Mouse (Mus musculus) left cerebral cortex, postnatal 14 days (tissue): ENCODE results near the gene Nfib. TPM values are rescaled to one million over a fixed set of nuclear protein-coding genes. Genes with fewer than 3 reads are reported as not detected.

ENCODE experiments used
- DNase-seq, 2 experiments: peaks; one replicate each; pipeline ENCODE4 v3.0.0; 2021 to 2022; ENCODE audit warnings: low spot score in 2 of 2, mixed read lengths in 1 of 2
- intact Hi-C: fragments of 180-260 bp; cut with DNase I; formaldehyde crosslinking; loops from one replicate; pipeline ENCODE4 v1.15.1; 2025
- total RNA-seq, 2 experiments: library from RNA; stranded (reverse); gene quantifications; 2 replicates each; pipeline ENCODE4 v1.2.3; 2021

Gene Nfib
- total RNA-seq, 2 experiments from 2014 or later, result 94.4 to 100 TPM

- DNase-seq, result no peak
- intact Hi-C loops, result no loop called here
These were observed 337.3 kb downstream of the Nfib start for GRCm38 (mm10) chr4:82368091-82368775.

- DNase-seq, result no peak
- intact Hi-C loops, result no loop called here
These were observed 340.7 kb downstream of the Nfib start for GRCm38 (mm10) chr4:82364696-82365385.

DNA sequence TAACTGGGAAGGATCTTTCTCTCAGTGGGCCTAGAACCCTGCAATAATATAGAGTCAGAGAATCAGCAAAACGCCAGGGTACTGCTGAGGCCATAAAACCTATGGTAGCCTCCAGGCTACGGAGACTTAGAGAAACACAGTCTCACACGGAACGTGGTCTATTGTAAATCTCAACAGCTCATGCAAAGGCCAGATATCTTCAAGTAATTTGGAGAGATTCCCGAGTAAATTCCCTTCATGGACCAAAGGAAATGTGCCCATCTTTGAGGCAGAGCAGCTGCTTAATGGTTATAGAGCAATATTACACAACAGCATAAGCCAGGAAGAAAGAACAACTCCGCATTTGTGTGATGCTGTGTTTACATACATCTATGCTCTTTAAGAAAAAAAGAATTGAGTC, 341.6 kb downstream of the Nfib start:
- DNase-seq, result no peak
- intact Hi-C loops, result no loop called here

DNA sequence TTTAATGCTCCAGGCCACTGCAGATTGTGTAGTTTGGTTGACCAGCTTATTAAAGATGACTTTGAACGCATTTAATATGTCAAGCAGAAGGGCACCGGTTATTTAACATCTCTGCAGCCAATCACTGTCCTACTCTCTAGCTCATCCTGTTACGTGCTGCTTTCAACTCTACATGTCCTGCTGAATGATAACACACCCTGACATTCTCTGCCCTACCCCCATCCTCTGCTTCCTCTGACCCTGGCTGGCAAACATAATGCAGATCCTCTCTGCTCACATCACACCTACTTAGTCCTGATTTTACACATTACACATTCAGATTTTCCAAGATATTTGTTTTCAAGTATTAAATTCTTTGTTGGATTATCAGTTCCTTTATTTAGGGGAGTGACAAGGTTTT, 343.3 kb downstream of the Nfib start:
- DNase-seq, result no peak
- intact Hi-C loops, result no loop called here

- intact Hi-C loops, result no loop called here
- DNase-seq, result no peak
These were observed 345.5 kb downstream of the Nfib start for GRCm38 (mm10) chr4:82360081-82360511.

GRCm38 (mm10) chr4:82359110-82359509, 346.4 kb downstream of the Nfib start:
- intact Hi-C loops, result no loop called here

GRCm38 (mm10) chr4:82349006-82349405, 356.5 kb downstream of the Nfib start:
- no peak for DNase-seq
- intact Hi-C loops, result no loop called here

More at GRCm38 (mm10) chr4:82359110-82359509, 346.4 kb downstream of the Nfib start:
- DNase-seq, result no peak

DNA sequence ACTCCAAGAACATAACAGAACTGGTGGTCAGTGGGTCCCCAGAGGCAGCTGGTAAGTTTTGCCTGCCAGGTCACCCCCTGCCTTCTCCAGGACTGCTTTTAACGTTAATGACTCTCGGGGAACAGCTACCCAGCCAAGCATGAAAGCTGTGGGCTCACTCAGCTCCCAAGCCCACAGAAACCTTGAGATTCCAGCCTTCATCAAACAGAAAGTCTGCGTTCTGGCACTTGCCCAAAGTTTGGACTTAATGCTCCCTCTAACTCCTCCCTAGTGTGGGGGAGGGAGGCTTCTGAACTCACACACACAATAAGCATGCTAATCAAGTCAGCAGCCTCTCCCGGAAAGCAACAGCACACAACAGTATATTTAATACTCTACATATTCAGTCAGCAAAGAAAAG, 360.8 kb downstream of the Nfib start:
- peak; percentile 27 to 31 for DNase-seq
- intact Hi-C loops, result no loop called here

GRCm38 (mm10) chr4:82344224-82344623, 361.3 kb downstream of the Nfib start:
- intact Hi-C loops, result no loop called here

DNA sequence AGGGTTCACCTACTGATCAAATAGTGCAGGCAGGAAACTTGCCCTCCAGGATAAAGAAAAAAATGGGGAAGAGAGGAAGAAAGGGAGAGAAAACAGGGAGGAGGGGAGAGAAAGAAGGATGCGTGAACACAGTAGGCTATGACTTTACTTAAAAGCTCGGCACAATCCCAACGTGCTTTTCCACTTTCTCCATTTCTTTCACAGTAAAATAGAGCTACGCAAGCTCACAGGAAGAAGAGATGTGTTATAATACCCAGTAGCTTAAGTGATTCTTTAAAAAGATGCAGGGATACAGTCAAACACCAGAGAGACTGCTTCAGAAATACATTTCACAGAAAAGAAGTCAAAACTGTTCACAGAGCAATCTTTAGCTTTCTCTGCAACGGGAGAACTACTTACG, 366.6 kb downstream of the Nfib start:
- intact Hi-C loops, result no loop called here
- peak in 1 of 2 experiments; percentile 17 for DNase-seq

More at GRCm38 (mm10) chr4:82344224-82344623, 361.3 kb downstream of the Nfib start:
- DNase-seq, result no peak

GRCm38 (mm10) chr4:82338481-82338880, 367.1 kb downstream of the Nfib start:
- no peak for DNase-seq
- intact Hi-C loops, result no loop called here

- no peak for DNase-seq
- intact Hi-C loops, result no loop called here
These were observed 368.6 kb downstream of the Nfib start for GRCm38 (mm10) chr4:82336951-82337381.

DNA sequence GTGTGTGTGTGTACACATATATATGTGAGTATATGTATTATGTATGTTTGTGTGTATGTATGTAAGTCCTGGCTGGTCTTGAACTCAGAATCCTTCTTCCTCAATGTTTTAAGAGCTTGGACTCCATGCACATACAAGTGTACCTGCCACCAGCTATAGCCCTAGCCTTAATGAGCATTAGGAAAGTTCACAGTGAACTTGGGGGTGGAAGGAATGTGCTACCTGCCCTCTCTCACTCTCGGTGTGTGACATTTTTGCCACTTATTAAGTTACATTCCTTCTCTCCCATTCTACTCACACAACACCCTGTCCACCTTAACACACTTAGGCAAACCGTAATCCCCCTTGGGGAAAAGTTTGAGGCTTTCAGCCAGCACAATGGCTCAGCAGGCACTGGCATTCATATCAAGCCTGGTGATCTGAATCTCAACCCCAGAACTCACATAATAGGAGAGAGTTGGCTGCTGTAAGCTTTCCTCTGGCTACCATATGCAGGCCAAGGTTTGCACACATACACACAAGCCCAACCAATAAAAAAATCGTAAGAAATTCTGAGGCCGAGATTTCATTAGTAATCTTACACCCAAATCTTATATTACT, 370.2 kb downstream of the Nfib start:
- intact Hi-C loops, result no loop called here
- DNase-seq, result no peak

DNA sequence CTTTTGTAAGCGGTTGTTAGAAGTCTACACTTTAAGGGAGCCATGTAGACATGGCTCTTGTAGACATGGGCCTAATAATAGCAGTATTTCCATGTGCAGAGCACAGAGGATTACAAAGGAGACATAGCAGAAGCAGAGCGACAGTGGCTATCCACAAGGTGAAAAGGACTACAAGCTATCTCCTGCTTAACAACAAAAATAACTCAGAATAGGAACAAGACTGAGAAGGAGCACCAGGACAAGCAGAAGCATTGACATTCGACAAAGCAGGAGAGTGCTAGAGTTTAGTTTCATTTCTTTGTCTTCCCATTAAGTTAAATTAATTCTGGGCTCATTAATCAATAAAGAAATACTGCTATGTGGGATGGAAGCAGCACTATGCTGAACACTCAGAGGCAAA, 372.1 kb downstream of the Nfib start:
- intact Hi-C loops, result no loop called here
- DNase-seq, result no peak

GRCm38 (mm10) chr4:82330095-82330494, 375.5 kb downstream of the Nfib start:
- no peak for DNase-seq
- intact Hi-C loops, result no loop called here

DNA sequence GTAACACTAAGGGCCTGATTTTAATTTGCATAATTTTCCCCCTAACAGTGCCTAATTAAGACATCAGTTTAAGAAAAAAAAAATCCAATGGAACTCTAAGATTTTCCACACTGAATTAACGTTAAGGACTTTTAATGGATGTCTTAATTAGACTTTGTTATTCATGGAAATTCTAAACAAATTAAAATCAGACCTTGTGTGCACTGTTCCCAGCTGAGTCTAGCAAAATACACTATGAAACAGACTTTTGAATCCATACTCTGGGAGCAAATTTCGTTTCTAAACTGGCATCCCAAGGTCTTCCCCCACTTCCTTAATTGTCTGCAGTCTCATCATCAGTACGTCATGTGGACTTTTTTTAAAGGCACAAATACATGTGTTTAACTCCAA, 379.4 kb downstream of the Nfib start:
- intact Hi-C loops, result no loop called here
- DNase-seq, result no peak

DNA sequence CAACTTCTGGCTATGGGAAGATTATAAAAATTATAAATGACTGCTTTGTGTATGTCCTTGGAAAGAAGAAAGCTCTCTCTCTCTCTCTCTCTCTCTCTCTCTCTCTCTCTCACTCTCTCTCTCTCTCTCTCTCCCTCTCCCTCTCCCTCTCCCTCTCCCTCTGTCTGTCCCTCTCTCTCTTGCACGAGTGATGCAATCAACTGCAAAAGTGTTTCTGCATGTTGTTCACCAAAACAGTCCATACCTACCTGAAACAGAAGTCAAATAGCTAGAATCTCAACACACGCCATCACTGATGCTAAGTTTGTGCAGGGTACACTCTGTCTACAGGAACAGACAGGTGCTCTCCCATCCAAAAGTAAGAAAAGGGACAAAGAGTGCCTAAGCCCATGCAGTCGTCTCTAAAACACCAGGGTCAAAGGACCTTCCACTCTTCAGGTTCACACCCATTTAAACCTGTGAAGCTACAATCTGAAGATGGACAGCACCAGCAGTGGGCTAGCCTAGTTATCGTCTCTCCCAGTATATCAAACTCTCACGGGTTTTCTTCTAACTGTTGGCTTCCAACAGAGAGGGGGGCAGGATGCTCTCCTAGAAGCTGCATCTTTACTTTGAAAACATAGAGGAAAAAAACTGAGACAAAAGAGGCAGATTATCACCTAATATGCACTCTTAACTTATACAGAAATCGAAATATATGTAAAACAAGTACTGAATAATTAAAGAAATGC, 380.0 kb downstream of the Nfib start:
- intact Hi-C loops, result no loop called here
- no peak for DNase-seq

- DNase-seq, result no peak
- intact Hi-C loops, result no loop called here
These were observed 380.6 kb downstream of the Nfib start for GRCm38 (mm10) chr4:82324977-82325376.

DNA sequence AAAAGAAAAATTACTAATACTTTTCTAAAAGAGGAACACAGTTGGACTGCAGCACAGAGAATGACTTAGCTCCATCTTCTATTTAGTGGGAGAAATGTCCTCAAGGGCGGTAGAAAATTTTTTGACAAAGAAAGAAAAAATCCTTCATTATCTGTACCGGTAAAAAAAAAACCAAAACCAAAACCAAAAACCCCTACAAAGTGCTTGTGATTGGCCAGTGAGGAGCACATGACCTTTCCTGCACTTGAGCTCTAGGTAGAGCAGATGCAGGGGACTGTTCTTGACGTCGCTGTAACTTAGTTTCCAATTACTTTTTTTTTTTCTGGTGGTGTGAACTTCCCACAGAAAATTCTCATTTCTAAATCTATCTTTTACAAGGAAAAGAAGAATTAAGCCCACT, 384.5 kb downstream of the Nfib start:
- intact Hi-C loops, result no loop called here
- DNase-seq, result no peak

DNA sequence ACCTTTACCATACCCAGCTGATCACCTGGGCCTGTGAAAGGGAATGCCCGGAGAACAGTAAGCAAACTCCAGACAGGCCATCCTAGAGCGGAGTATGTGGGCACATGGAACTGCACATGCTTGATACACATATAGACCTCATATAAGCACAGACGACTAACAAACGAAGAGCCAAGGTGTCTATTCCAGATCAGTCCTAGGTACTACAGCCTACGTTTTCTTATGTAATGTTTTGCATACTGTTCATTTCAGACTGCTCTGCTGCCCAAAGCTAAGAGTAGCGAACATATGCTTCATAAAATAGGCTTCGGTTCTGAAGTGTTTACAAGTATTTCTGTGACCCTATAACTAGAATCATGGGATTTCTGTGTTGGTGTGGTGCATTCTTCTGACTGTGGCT, 386.2 kb downstream of the Nfib start:
- DNase-seq, result no peak
- intact Hi-C loops, result no loop called here
